Mouse (Mus musculus): ENCODE data around the gene Glul. TPM values are rescaled to one million over a fixed set of nuclear protein-coding genes. Genes with fewer than 3 reads are reported as not detected.
A peak's percentile ranks its signal among the peaks of the same experiment; 100 is the strongest.
"Not testable (repeated sequence)": the region's sequence is repeated elsewhere in the genome, so short reads cannot be mapped to it uniquely, and the experiment has no call there.

Gene Glul
- total RNA-seq (2014; rRNA removed) (416 and 422 TPM in 2 replicates), polyA plus RNA-seq (2015; fragmentation: Nextera tagmentation; extraction: Ambion mirVana) (308 and 349 TPM in 2 replicates)

GRCm38 (mm10) chr1:153899731-153900380, at the start of gene Glul, which contains the start of gene Teddm2:
TSS of gene Glul (plus strand) at chr1:153899944.
TSS of gene Teddm2 (minus strand) at chr1:153900228.
- H3K27me3 ChIP-seq (ENCODE audit: insufficient read depth, low read length): no peaks in the 10 kb centered on the region
- WGBS: under 1% methylated on average over 51 of the region's 51 CpGs
- H3K27ac ChIP-seq: peak within 1 kb of the TSS; percentile 94
- no peak for TF ChIP-seq CTCF (IDR thresholded peaks at IDR 0.05; ENCODE audit: low read depth)
- H3K9me3 ChIP-seq (ENCODE audit: low read length): no peaks in the 10 kb centered on the region
- peaks cover 18% of the 10 kb centered on the region for H3K36me3 ChIP-seq (ENCODE audit: insufficient read depth, low read length)
- peak within 1 kb of the TSS; percentile 73 for H3K9ac ChIP-seq (replicated peaks; ENCODE audit: low read length)
- H3K4me2 ChIP-seq (ENCODE audit: low read depth, low read length): peak within 1 kb of the TSS; percentile 72
- peak; percentile 97 for ATAC-seq
- peaks cover 9% of the 10 kb centered on the region; the same call in 1 of the 2 replicates for H3K4me1 ChIP-seq (ENCODE audit: insufficient read depth, low read length)
- peak; percentile 98 for DNase-seq (ENCODE audit: low spot score)
- H3K4me3 ChIP-seq (ENCODE audit: low read length): peak within 1 kb of the TSS; percentile 81

GRCm38 (mm10) chr1:153852696-153853095, 47.0 kb upstream of the Glul start:
- H3K27me3 ChIP-seq (ENCODE audit: insufficient read depth, low read length); H3K4me2 ChIP-seq (ENCODE audit: low read depth, low read length); H3K36me3 ChIP-seq (ENCODE audit: insufficient read depth, low read length); H3K4me3 ChIP-seq (ENCODE audit: low read length); H3K9me3 ChIP-seq (ENCODE audit: low read length); DNase-seq (ENCODE audit: low spot score); H3K9ac ChIP-seq (replicated peaks; ENCODE audit: low read length); ATAC-seq; H3K4me1 ChIP-seq (ENCODE audit: insufficient read depth, low read length); H3K27ac ChIP-seq: not testable (repeated sequence)
- 85% methylated on average over 7 of the region's 7 CpGs for WGBS

GRCm38 (mm10) chr1:153855946-153856345, 43.8 kb upstream of the Glul start:
- Histone ChIP-seq H3K9ac (replicated peaks; ENCODE audit: low read length) (no peak overlapping the region), H3K4me2 (ENCODE audit: low read depth, low read length) (no peak overlapping the region), H3K27me3 (ENCODE audit: insufficient read depth, low read length) (no peaks in the 10 kb centered on the region), H3K36me3 (ENCODE audit: insufficient read depth, low read length) (no peaks in the 10 kb centered on the region), H3K4me3 (ENCODE audit: low read length) (no peak overlapping the region), H3K4me1 (ENCODE audit: insufficient read depth, low read length) (no peaks in the 10 kb centered on the region), H3K27ac (no peak overlapping the region), H3K9me3 (ENCODE audit: low read length) (no peaks in the 10 kb centered on the region)
- ATAC-seq (no peak), DNase-seq (ENCODE audit: low spot score) (peak; percentile 2)
- 60% methylated on average over 8 of the region's 8 CpGs for WGBS
- no peak for TF ChIP-seq CTCF (IDR thresholded peaks at IDR 0.05; ENCODE audit: low read depth)

- Histone ChIP-seq H3K9ac (replicated peaks; ENCODE audit: low read length) (no peak within 1 kb of the TSS), H3K27ac (no peak within 1 kb of the TSS), H3K4me2 (ENCODE audit: low read depth, low read length) (no peak within 1 kb of the TSS), H3K4me1 (ENCODE audit: insufficient read depth, low read length) (no peaks in the 10 kb centered on the region), H3K9me3 (ENCODE audit: low read length) (no peaks in the 10 kb centered on the region), H3K36me3 (ENCODE audit: insufficient read depth, low read length) (no peaks in the 10 kb centered on the region), H3K4me3 (ENCODE audit: low read length) (no peak within 1 kb of the TSS), H3K27me3 (ENCODE audit: insufficient read depth, low read length) (no peaks in the 10 kb centered on the region)
- DNase-seq (ENCODE audit: low spot score) (no peak), ATAC-seq (no peak)
- 84% methylated on average over 6 of the region's 6 CpGs for WGBS
- TF ChIP-seq CTCF (IDR thresholded peaks at IDR 0.05; ENCODE audit: low read depth): no peak
These were observed 25.7 kb upstream of the Glul start, which contains the start of gene Teddm1b for GRCm38 (mm10) chr1:153874045-153874444. TSS of gene Teddm1b (plus strand) at chr1:153874345.

- not testable (repeated sequence) for H3K36me3 ChIP-seq (ENCODE audit: insufficient read depth, low read length); H3K27ac ChIP-seq; H3K9me3 ChIP-seq (ENCODE audit: low read length); ATAC-seq; H3K9ac ChIP-seq (replicated peaks; ENCODE audit: low read length); H3K4me3 ChIP-seq (ENCODE audit: low read length); H3K27me3 ChIP-seq (ENCODE audit: insufficient read depth, low read length); H3K4me1 ChIP-seq (ENCODE audit: insufficient read depth, low read length); DNase-seq (ENCODE audit: low spot score); H3K4me2 ChIP-seq (ENCODE audit: low read depth, low read length)
- 98% methylated on average over 17 of the region's 17 CpGs for WGBS
These were observed 19.4 kb upstream of the Glul start for GRCm38 (mm10) chr1:153880391-153880790.

GRCm38 (mm10) chr1:153886024-153886633, 13.6 kb upstream of the Glul start:
- no peaks in the 10 kb centered on the region for H3K9me3 ChIP-seq (ENCODE audit: low read length)
- no peak overlapping the region for H3K4me2 ChIP-seq (ENCODE audit: low read depth, low read length)
- no peak; the same call in 1 of the 2 replicates for ATAC-seq
- no peak overlapping the region for H3K4me3 ChIP-seq (ENCODE audit: low read length)
- H3K4me1 ChIP-seq (ENCODE audit: insufficient read depth, low read length): no peaks in the 10 kb centered on the region
- no peak for DNase-seq (ENCODE audit: low spot score)
- no peak overlapping the region for H3K27ac ChIP-seq
- H3K36me3 ChIP-seq (ENCODE audit: insufficient read depth, low read length): no peaks in the 10 kb centered on the region
- 39% methylated on average over 17 of the region's 17 CpGs for WGBS
- TF ChIP-seq CTCF (IDR thresholded peaks at IDR 0.05; ENCODE audit: low read depth): no peak
- no peaks in the 10 kb centered on the region for H3K27me3 ChIP-seq (ENCODE audit: insufficient read depth, low read length)
- H3K9ac ChIP-seq (replicated peaks; ENCODE audit: low read length): no peak overlapping the region

GRCm38 (mm10) chr1:153890121-153890520, 9.6 kb upstream of the Glul start:
- Histone ChIP-seq H3K27me3 (ENCODE audit: insufficient read depth, low read length) (no peaks in the 10 kb centered on the region), H3K4me1 (ENCODE audit: insufficient read depth, low read length) (no peaks in the 10 kb centered on the region), H3K27ac (no peak overlapping the region), H3K4me3 (ENCODE audit: low read length) (no peak overlapping the region), H3K4me2 (ENCODE audit: low read depth, low read length) (no peak overlapping the region), H3K9ac (replicated peaks; ENCODE audit: low read length) (no peak overlapping the region), H3K36me3 (ENCODE audit: insufficient read depth, low read length) (no peaks in the 10 kb centered on the region), H3K9me3 (ENCODE audit: low read length) (no peaks in the 10 kb centered on the region)
- no peak for DNase-seq (ENCODE audit: low spot score)
- no peak for TF ChIP-seq CTCF (IDR thresholded peaks at IDR 0.05; ENCODE audit: low read depth)
- no peak for ATAC-seq
- WGBS: 96% methylated on average over 10 of the region's 10 CpGs
